Mouse (Mus musculus): Measurements from ENCODE around the gene AC124502.3.

GRCm38 (mm10) chr19:4992904-4993303 lies 45.8 kb upstream of the AC124502.3 start:
- no peak for TF ChIP-seq EP300 (IDR thresholded peaks at IDR 0.05)
- peak; percentile 16; the same call in 1 of the 2 replicates for TF ChIP-seq CTCF (IDR thresholded peaks at IDR 0.05)
